Mouse (Mus musculus): ENCODE results near the gene Slc16a9.

- TF ChIP-seq CTCF (IDR thresholded peaks at IDR 0.05; ENCODE audit: extremely low read depth, insufficient read depth, insufficient read length, insufficient replicate concordance) (no peak), POLR2A (IDR thresholded peaks at IDR 0.05; ENCODE audit: low read depth, low read length) (no peak)
Measured at GRCm38 (mm10) chr10:70224571-70224970, 20.3 kb upstream of the Slc16a9 start.

Measured in spleen, adult 2 months (tissue).